Mouse (Mus musculus) cerebellum, postnatal 4 days (tissue): Measurements from ENCODE around the gene Olfr104-ps.

Source experiments
- DNase-seq, 2 experiments: peaks; one replicate each; pipeline ENCODE4 v3.0.0; 2022; ENCODE audit warnings: low spot score in 2 of 2, mixed read lengths in 1 of 2

Olfr104-ps gene

DNA sequence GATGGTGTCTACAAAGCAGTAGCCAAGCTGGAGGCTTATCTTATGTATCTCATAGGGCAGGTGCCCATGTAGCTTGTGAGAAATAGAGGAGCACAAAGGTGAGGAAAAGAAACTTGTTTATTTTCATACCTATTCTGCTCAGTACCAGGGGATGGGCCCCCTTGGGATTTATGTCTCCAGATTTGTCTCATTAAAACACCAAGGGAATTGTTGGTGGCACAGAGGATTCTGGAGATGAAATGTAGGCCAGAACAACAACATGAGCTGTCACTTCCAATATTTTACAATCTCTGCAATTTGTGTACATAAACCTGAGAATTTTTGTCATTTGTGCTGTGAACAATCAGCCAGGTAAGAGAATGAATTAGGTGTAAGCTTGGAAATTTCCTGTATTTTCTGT is at the start of gene Olfr104-ps:
Gene Olfr104-ps (plus strand): TSS at position 301 of the 400 bp plus-strand sequence.
- DNase-seq, result no peak

DNA sequence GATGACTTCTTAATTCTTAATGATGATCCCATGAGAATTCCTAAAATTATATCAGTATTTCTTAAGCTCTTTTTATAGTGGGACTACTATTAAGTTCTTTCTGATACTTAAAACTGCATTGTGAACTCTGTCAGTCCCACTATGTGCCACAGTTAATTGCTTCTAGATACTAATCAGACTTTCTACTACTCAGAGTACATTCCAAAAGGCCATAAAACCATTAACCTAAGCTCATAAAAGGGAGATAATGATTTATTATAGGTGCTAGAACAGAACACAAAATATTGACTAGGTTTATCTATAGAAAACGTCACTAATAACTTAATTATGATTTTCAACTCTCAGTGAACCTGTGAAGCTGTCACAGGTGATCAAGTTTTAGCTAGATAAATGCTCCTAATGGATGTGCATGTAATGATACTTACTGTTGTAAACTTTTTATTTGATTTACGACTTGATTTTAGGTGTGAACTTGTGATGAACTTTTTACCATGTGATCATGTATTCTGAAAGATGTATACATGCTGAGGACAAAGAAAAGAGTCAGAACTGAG is 49.2 kb upstream of the Olfr104-ps start:
- DNase-seq, result no peak

DNA sequence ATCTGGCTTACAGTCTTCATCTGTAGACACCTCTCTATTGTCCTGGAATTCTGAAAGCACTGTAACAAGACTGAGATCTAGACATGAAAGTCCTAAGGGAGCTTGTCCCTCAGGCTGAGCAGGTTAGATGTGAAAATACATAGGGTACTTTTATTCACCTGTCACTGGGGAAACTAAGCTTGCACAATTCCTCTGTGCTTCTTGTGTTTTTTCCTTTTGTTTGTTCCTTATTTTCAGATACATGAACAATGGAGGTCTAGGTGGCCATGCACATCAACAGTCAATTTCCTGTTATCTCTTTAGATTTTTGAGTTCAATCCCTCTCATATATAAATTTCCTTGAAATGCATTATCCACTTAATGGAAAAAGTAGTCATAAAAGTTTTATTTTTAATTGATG is 42.4 kb upstream of the Olfr104-ps start, which contains the start of gene Olfr102:
Gene Olfr102 (minus strand): TSS at position 101 of the 400 bp plus-strand sequence.
- no peak for DNase-seq

GRCm38 (mm10) chr17:37339598-37339997 is 19.8 kb upstream of the Olfr104-ps start, which contains the start of gene Olfr103:
Olfr103 (minus strand) TSS chr17:37339698.
- no peak for DNase-seq

GRCm38 (mm10) chr17:37378733-37379132 is 19.4 kb downstream of the Olfr104-ps start, which contains the start of gene Olfr105-ps:
Olfr105-ps (plus strand) TSS chr17:37379033.
- no peak for DNase-seq

DNA sequence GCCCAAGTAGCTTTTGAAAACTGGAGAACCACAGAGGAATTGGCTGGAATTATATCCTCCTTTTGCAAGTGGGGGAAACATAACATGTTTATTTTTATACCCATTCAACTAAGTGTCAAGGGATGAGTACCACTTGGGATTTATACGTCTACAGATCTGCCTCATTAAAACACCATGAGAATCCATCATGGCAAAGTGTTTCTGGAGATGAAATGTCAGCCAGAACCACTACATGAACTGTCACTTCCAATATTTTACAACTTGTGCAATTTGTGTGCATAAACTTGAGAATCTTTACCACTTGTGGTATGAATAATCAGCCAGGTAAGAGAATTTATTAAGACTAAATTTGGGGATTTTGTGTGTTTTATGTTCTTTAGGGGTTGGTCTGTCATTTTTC is 30.7 kb downstream of the Olfr104-ps start, which contains the start of gene Olfr106-ps:
Gene Olfr106-ps (plus strand): TSS at position 301 of the 400 bp plus-strand sequence.
- no peak for DNase-seq

- DNase-seq, result no peak
Observed at GRCm38 (mm10) chr17:37398926-37399325, 39.5 kb downstream of the Olfr104-ps start, which contains the start of gene Olfr107. Olfr107 (plus strand) TSS chr17:37399226.

DNA sequence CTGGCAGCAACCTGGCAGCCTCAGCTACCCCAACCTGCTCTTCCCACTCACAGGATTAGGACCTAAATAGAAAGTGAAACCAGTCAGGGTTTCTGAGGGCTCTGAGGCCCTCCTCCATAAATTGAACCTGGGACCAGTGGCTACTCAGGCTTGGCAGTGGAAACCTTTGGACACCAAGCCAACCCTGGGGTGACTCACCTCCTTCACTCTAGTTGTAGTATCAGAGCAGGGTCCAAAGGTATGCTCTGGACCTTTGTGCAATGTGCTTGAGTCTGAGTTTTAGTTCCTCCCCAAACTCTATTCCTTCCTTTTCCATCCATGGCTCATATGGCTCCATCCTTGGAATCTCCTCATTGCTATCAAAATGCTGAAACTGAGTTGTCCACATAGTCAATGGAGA is 54.0 kb downstream of the Olfr104-ps start:
- DNase-seq, result no peak
